Mouse (Mus musculus) heart, adult 8-10 months (tissue): ENCODE results near the gene Atp2a3. TPM values are rescaled to one million over a fixed set of nuclear protein-coding genes. Genes with fewer than 3 reads are reported as not detected.

Experiments used
- DNase-seq: peaks from one replicate; pipeline ENCODE4 v3.0.0; 2022; ENCODE audit warnings: low spot score
- microRNA-seq: library from miRNA; unstranded; fragments of <30 nt; microRNA quantifications from one replicate; pipeline ENCODE4 v1.2.0, GENCODE M21; 2022
- total RNA-seq, 4 experiments: library from RNA; stranded (reverse); gene quantifications; 2 replicates each; pipeline ENCODE4 v1.2.4; 2022

Atp2a3 gene
- total RNA-seq, 4 experiments from 2014 or later = 9.5 to 12.4 (median 11.2) TPM

- no peak for DNase-seq
Measured at GRCm38 (mm10) chr11:73036889-73037288, 75.9 kb downstream of the Atp2a3 start.

GRCm38 (mm10) chr11:73037691-73038090, 76.7 kb downstream of the Atp2a3 start:
- no peak for DNase-seq

DNA sequence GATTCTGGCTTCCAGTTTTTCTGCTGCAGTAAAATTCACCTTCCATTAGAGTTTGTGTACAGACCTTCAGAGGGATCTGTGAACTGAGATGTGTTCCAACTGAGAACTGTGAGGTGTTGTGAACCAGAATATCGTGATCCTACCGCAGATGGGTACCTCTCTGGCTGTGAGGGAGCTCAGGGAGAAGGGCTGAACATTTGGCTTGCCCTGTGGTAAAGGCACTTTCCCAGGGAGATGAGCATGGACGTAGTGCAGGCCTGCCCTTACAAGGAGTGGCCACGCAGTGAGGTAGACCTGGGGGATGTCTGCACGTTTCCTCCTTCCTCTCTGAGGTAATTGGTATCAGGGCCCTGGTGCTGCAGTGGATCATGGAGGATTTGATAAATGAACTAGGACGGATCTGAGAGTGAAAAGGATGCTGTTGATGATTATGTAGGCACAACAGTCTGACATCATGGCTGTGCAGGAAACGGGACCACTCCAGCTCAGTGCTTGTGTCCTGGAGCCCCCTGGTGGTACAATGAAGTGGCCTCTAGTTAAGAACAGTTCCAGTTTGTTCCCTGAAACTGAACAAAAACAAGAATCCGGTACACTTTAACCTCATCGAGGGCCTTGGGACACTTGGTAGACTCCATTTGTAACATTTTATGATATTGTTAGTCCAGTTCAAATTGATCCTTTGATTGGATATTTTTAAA, 78.3 kb downstream of the Atp2a3 start:
- peak; percentile 53 for DNase-seq

Small RNA genes lying within 50 kb of the gene (microRNA-seq; reads per million reads assigned to microRNA genes)
- gene Gm44467 = not detected

Other genes with a start within 250 kb of the Atp2a3 start
- 10 to 100 TPM; 23.7 to 26.3 (median 25.4) TPM for gene Cyb5d2, start 165.0 kb upstream of the Atp2a3 start, total RNA-seq
- 10 to 100 TPM; 17.5 to 19.3 (median 18.8) TPM for gene Zzef1, start 164.9 kb upstream of the Atp2a3 start, total RNA-seq
- gene P2rx1, start 37.9 kb downstream of the Atp2a3 start, total RNA-seq = under 1 TPM; 0.35 to 0.49 (median 0.43) TPM
- gene Camkk1, start 57.8 kb downstream of the Atp2a3 start, total RNA-seq = under 1 TPM; 0.53 to 0.84 (median 0.74) TPM
- gene Ncbp3, start 86.6 kb downstream of the Atp2a3 start, total RNA-seq = 1 to 10 TPM; 5.4 to 6.6 (median 5.6) TPM
- under 1 TPM in 2 of 4 experiments, not detected in 2; 0.22 to 0.38 TPM for gene Itgae, start 129.4 kb downstream of the Atp2a3 start, total RNA-seq
- under 1 TPM; 0.08 to 0.37 (median 0.14) TPM for gene Haspin, start 177.1 kb downstream of the Atp2a3 start, total RNA-seq
- 10 to 100 TPM; 14.2 to 19.7 (median 16.6) TPM for gene P2rx5, start 199.3 kb downstream of the Atp2a3 start, total RNA-seq
- 10 to 100 TPM; 80.9 to 93.8 (median 89.9) TPM for gene Emc6, start 215.9 kb downstream of the Atp2a3 start, total RNA-seq
- 10 to 100 TPM; 36.7 to 52.6 (median 46.8) TPM for gene Tax1bp3, start 215.9 kb downstream of the Atp2a3 start, total RNA-seq
- 1 to 10 TPM; 7.5 to 10.0 (median 9.6) TPM for gene Ctns, start 237.9 kb downstream of the Atp2a3 start, total RNA-seq
- gene Shpk, start 238.3 kb downstream of the Atp2a3 start, total RNA-seq = 1 to 10 TPM in 3 of 4 experiments, under 1 TPM in 1; 0.68 to 1.7 (median 1.4) TPM